Mouse (Mus musculus) stomach, embryonic 15.5 days (tissue): ENCODE data around the gene Srxn1. TPM values are rescaled to one million over a fixed set of nuclear protein-coding genes. Genes with fewer than 3 reads are reported as not detected.
"Not testable (repeated sequence)": the region's sequence is repeated elsewhere in the genome, so short reads cannot be mapped to it uniquely, and the experiment has no call there.

Experiments
- ATAC-seq: fragments of 200-750 bp; cut with Nextera tagmentation; 2 replicates; pipeline ENCODE4 v1.8.0; 2017; ENCODE audit warnings: low read depth, moderate number of reproducible peaks, moderate TSS enrichment; ENCODE audit not compliant: insufficient read depth, low FRiP score
- H3K27ac ChIP-seq: fragments of 300-500 bp; sonication (generic); 2 replicates; pipeline ENCODE4 v1.5.1; 2015; ENCODE audit warnings: mild to moderate bottlenecking, inconsistent platforms
- H3K27me3 ChIP-seq: fragments of 300-500 bp; sonication (generic); replicated peaks from 2 replicates; pipeline ENCODE4 v1.6.1; 2015; ENCODE audit warnings: inconsistent platforms
- H3K36me3 ChIP-seq: fragments of 300-500 bp; sonication (generic); 2 replicates; pipeline ENCODE4 v1.6.1; 2015; ENCODE audit warnings: inconsistent platforms
- H3K4me1 ChIP-seq: fragments of 300-500 bp; sonication (generic); 2 replicates; pipeline ENCODE4 v1.6.1; 2015; ENCODE audit warnings: inconsistent platforms
- H3K4me2 ChIP-seq: fragments of 300-500 bp; sonication (generic); 2 replicates; pipeline ENCODE4 v1.6.1; 2015; ENCODE audit warnings: mild to moderate bottlenecking, inconsistent platforms
- H3K4me3 ChIP-seq: fragments of 300-500 bp; sonication (generic); replicated peaks from 2 replicates; pipeline ENCODE4 v1.5.1; 2015; ENCODE audit warnings: inconsistent platforms
- H3K9ac ChIP-seq: fragments of 300-500 bp; sonication (generic); 2 replicates; pipeline ENCODE4 v1.6.1; 2015; ENCODE audit warnings: inconsistent platforms
- H3K9me3 ChIP-seq: fragments of 300-500 bp; sonication (generic); 2 replicates; pipeline ENCODE4 v1.6.1; 2016; ENCODE audit warnings: inconsistent platforms
- WGBS: fragments of 180-500 bp; shearing (Covaris S2); methylation state at CpG from one replicate; pipeline ENCODE4 v1.1.7; 2015; 5-methylcytosine and 5-hydroxymethylcytosine counted together
- polyA plus RNA-seq: library from polyadenylated mRNA; unstranded; fragments of >200 nt; fragmentation: Nextera tagmentation; extraction: Ambion mirVana; gene quantifications from 2 replicates; pipeline ENCODE4 v1.2.1, GENCODE M21; 2015

Srxn1 gene
- polyA plus RNA-seq: 12.2 and 12.7 TPM in 2 replicates

DNA sequence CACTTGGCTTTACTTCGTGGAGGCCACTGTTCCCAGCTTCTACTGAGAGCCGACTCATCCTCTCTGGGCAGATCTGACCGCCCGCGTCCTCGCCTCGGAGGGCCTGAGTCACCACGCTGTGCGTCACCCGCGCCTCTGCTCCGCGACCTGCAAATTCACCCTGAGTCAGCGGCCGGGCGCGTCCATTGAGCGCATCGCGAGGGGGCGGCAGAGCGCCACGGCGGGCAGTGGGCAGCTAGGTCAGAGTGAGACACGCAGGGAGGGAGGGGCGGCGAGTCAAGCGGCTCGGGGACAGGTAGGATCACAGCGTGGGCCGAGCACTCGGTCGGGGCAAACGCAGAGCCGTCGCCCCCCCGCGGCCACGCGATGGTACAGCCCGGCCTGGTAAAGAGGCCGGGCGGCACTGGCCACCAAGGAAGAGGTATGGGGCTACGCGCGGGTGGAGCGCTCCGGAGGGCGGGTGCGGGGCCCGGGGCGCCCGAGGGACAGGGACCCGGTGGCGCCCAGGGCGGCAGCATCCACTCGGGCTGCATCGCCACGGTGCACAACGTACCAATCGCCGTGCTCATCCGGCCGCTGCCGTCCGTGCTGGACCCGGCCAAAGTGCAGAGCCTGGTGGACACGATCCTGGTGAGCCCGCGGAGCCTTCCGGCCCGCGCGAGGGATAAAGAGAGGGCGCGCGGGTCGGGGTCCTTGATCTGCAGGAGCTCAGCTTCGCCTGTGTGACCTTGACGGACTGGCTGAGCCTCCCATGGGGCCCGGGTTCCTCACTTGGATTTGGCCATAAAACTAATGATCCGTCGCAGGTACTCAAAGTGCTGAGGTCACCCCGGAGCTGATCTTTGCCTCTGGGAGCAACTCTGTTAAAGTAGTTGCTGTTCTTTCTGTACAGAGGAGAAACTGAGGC is at the start of gene Srxn1:
Gene Srxn1 (plus strand): TSS at position 199 of the 907 bp plus-strand sequence.
- ATAC-seq: peak; percentile 93

GRCm38 (mm10) chr2:152056368-152057251 is 48.7 kb upstream of the Srxn1 start:
- peaks cover 20% of the 10 kb centered on the region for H3K27me3 ChIP-seq
- no peaks in the 10 kb centered on the region for H3K9me3 ChIP-seq
- no peaks in the 10 kb centered on the region for H3K4me1 ChIP-seq
- H3K27ac ChIP-seq: no peak overlapping the region
- no peaks in the 10 kb centered on the region for H3K36me3 ChIP-seq
- H3K9ac ChIP-seq: no peak overlapping the region
- 68% methylated on average over 22 of the region's 22 CpGs for WGBS
- ATAC-seq: no peak
- H3K4me2 ChIP-seq: no peak overlapping the region
- no peak overlapping the region for H3K4me3 ChIP-seq

More for the DNA sequence above, at the start of gene Srxn1:
- Histone ChIP-seq H3K36me3 (no peaks in the 10 kb centered on the region), H3K9ac (peak within 1 kb of the TSS; percentile 76), H3K9me3 (no peaks in the 10 kb centered on the region), H3K27ac (0 out of 2 replicates have a peak within 1 kb of the TSS, but pooled peaks have one; percentile 21), H3K4me3 (peak within 1 kb of the TSS; percentile 75), H3K27me3 (0 out of 2 replicates have a peak, but pooled peaks cover 4% of the 10 kb centered on the region), H3K4me1 (0 out of 2 replicates have a peak, but pooled peaks cover 2% of the 10 kb centered on the region), H3K4me2 (peak within 1 kb of the TSS; percentile 94)
- 1% methylated on average over 80 of the region's 84 CpGs for WGBS

DNA sequence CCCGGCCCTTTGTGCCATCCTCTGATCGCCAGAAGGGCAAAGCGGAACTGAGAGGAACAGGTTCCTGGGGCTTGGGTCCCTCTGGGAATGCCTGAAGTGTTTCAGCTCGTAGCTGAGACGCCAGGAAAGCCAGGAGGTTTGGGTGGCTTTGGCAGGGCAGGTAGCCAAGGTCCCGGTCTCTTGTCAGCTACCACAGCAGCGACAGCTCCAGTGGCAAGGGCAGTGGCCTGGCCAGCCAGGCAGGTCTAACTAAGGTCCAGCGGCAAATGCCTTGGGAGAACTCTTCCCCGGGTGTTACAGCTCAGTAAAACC is 48.1 kb upstream of the Srxn1 start:
- H3K4me1 ChIP-seq: no peaks in the 10 kb centered on the region
- ATAC-seq: no peak
- no peak overlapping the region for H3K4me3 ChIP-seq
- peaks cover 15% of the 10 kb centered on the region for H3K27me3 ChIP-seq
- WGBS: 74% methylated on average over 9 of the region's 9 CpGs
- H3K9ac ChIP-seq: no peak overlapping the region
- no peak overlapping the region for H3K4me2 ChIP-seq
- no peaks in the 10 kb centered on the region for H3K9me3 ChIP-seq
- H3K36me3 ChIP-seq: no peaks in the 10 kb centered on the region
- H3K27ac ChIP-seq: no peak overlapping the region

DNA sequence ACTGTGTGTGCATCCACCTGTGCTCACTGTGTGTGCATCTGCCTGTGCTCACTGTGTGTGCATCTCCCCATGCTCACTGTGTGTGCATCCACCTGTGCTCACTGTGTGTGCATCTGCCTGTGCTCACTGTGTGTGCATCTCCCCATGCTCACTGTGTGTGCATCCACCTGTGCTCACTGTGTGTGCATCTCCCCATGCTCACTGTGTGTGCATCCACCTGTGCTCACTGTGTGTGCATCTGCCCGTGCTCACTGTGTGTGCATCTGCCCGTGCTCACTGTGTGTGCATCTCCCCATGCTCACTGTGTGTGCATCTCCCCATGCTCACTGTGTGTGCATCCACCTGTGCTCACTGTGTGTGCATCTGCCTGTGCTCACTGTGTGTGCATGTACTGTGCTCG is 42.5 kb upstream of the Srxn1 start:
- H3K4me3 ChIP-seq, H3K9ac ChIP-seq, H3K9me3 ChIP-seq, ATAC-seq, H3K4me2 ChIP-seq, H3K27ac ChIP-seq, H3K4me1 ChIP-seq, H3K36me3 ChIP-seq, H3K27me3 ChIP-seq: not testable (repeated sequence)
- 85% methylated on average over 3 of the region's 3 CpGs for WGBS

DNA sequence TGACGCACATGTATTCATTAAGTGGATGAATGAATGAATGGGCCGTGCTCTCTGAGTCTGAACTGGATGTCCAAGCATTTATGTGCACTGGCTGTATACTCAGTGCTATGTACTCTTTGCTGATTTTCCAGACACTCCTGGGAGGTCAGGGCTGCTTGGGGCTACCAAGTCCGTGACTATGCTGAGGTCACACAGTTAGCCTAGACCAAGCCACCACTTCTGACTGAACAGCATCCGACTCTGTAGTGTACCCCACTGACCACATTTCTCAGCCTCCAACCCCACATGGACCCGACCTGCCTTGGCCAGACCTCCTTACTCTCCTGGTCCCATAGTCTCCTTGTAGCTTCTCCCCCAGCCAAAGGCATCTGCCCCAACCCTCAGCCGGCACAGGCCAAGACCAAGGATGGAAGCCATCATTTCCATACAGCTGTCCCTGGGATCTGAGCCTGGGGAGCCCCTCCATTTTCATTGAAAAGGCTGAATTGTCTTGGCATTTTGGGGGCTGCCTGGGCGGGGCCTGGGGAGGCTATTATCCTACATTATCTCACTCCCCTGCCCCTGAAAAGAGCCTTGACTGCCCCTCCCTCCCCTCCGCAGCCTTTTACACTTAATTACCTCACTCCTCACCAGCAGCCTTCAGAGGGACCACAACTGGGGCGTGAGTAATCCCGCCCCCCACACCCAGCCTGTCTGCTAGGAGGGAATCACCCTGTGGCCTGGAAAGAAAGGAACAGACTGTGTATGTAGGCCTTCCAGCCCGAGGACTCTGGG is 36.5 kb upstream of the Srxn1 start:
- Histone ChIP-seq H3K4me1 (no peaks in the 10 kb centered on the region), H3K27me3 (no peaks in the 10 kb centered on the region), H3K4me3 (no peak overlapping the region), H3K4me2 (no peak overlapping the region), H3K9ac (no peak overlapping the region), H3K9me3 (no peaks in the 10 kb centered on the region), H3K36me3 (no peaks in the 10 kb centered on the region), H3K27ac (no peak overlapping the region)
- WGBS: 45% methylated on average over 11 of the region's 11 CpGs
- ATAC-seq: no peak

DNA sequence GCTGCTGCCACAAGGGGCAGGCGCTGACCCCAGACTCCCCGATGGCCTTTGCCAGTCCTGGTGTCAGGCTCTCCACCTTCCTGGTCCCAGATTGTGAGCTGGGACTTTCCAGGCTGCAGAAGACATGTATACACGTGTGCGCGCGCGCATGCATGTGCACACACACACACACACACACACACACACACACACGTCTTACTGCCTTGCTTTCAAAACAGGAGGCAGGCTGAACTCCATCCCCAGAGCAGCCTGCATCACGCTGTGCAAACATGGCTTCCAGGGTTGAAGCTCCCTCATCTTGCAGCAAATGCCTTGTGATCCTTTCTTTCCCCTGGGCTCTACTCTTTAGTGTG is 35.9 kb upstream of the Srxn1 start:
- Histone ChIP-seq H3K4me3 (no peak overlapping the region), H3K4me1 (no peaks in the 10 kb centered on the region), H3K4me2 (no peak overlapping the region), H3K9me3 (no peaks in the 10 kb centered on the region), H3K27ac (no peak overlapping the region), H3K27me3 (peaks cover 3% of the 10 kb centered on the region; the same call in 1 of the 2 replicates), H3K36me3 (no peaks in the 10 kb centered on the region), H3K9ac (no peak overlapping the region)
- no peak for ATAC-seq
- 61% methylated on average over 9 of the region's 9 CpGs for WGBS

- Histone ChIP-seq H3K9me3 (no peaks in the 10 kb centered on the region), H3K4me1 (no peaks in the 10 kb centered on the region)
These were observed 35.4 kb upstream of the Srxn1 start for GRCm38 (mm10) chr2:152069941-152070340.

GRCm38 (mm10) chr2:152074521-152074920 is 30.8 kb upstream of the Srxn1 start:
- H3K4me1 ChIP-seq: no peaks in the 10 kb centered on the region
- H3K27me3 ChIP-seq: peaks cover 16% of the 10 kb centered on the region
- no peak overlapping the region for H3K27ac ChIP-seq
- H3K36me3 ChIP-seq: no peaks in the 10 kb centered on the region
- 61% methylated on average over 2 of the region's 2 CpGs for WGBS
- H3K9ac ChIP-seq: no peak overlapping the region
- H3K9me3 ChIP-seq: no peaks in the 10 kb centered on the region
- H3K4me3 ChIP-seq: no peak overlapping the region
- no peak for ATAC-seq
- H3K4me2 ChIP-seq: no peak overlapping the region

More at GRCm38 (mm10) chr2:152069941-152070340, 35.4 kb upstream of the Srxn1 start:
- Histone ChIP-seq H3K4me2 (no peak overlapping the region), H3K27me3 (peaks cover 7% of the 10 kb centered on the region; the same call in 1 of the 2 replicates), H3K36me3 (no peaks in the 10 kb centered on the region), H3K9ac (no peak overlapping the region), H3K27ac (no peak overlapping the region), H3K4me3 (no peak overlapping the region)
- no peak for ATAC-seq
- 75% methylated on average over 2 of the region's 2 CpGs for whole genome bisulfite sequencing

DNA sequence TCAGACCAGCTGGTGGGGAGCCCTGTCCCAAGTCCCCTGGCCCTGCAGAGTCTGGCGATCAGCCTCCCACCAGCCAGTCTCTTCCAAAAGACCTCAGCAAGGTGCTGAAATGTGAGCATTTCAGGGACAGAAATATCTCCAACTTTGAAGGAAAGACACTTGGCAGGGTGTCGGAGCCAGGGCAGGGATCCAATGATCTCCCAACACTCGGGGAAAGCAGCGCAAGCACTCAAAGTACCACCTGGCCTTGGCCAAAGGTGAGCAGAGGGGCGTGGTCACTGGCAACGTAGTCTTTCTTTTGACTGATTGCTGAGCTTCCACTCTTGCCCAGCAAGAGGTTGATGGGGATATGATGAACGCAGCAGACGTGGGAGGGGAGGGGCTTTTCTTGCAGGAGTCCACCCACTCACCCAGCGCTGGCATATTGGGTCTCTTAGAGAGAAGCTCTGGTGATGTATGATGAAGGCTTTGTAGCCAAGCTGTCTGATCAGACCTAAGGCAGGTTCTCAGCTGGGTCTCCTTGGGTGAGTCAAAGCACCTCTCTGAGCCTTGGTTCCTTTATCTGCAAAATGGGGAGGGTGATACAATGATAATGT is 29.9 kb upstream of the Srxn1 start:
- H3K36me3 ChIP-seq: no peaks in the 10 kb centered on the region
- no peak overlapping the region for H3K27ac ChIP-seq
- no peaks in the 10 kb centered on the region for H3K9me3 ChIP-seq
- H3K27me3 ChIP-seq: peaks cover 22% of the 10 kb centered on the region
- H3K9ac ChIP-seq: no peak overlapping the region
- WGBS: 31% methylated on average over 9 of the region's 9 CpGs
- H3K4me2 ChIP-seq: no peak overlapping the region
- no peak overlapping the region for H3K4me3 ChIP-seq
- ATAC-seq: no peak
- peaks cover 1% of the 10 kb centered on the region; the same call in 1 of the 2 replicates for H3K4me1 ChIP-seq

DNA sequence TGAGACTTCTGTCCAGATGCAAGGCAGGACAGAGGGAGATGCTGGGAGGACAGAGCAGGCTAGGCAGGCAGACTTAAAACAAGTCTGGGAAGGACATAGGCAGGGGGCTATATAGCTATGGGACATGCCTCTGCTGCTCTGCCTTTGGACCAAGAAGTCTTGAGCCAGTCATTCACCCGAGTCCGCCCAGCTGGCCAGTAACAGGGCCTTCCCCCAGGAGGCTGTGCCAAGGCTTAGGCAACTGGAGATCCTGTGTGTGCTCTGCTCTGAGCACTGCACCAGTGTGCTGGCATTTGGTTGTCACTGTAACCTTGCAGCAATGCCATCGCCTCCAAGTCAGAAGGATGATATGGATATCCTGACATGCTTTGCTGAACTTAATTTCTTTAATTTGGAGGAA is 28.0 kb upstream of the Srxn1 start:
- ATAC-seq: no peak
- Histone ChIP-seq H3K4me2 (no peak overlapping the region), H3K27me3 (peaks cover 40% of the 10 kb centered on the region), H3K4me1 (peaks cover 13% of the 10 kb centered on the region), H3K36me3 (no peaks in the 10 kb centered on the region), H3K9ac (no peak overlapping the region), H3K9me3 (no peaks in the 10 kb centered on the region), H3K4me3 (no peak overlapping the region), H3K27ac (no peak overlapping the region)
- 78% methylated on average over 3 of the region's 3 CpGs for WGBS
